Mouse (Mus musculus) liver, postnatal 0 days (tissue): Measurements from ENCODE around the gene Dnajc6.

ENCODE experiments used
- CTCF ChIP-seq: sonication (generic); IDR thresholded peaks from 2 replicates; pipeline ENCODE4 v1.5.1; 2016; ENCODE audit warnings: antibody characterized with exemption, low read depth
- EP300 ChIP-seq: IDR thresholded peaks from 2 replicates; pipeline ENCODE4 v1.6.1; 2016; ENCODE audit warnings: antibody characterized with exemption, low read depth, mild to moderate bottlenecking

- TF ChIP-seq EP300 (no peak), CTCF (no peak)
Observed at GRCm38 (mm10) chr4:101647976-101648642, 151.7 kb downstream of the Dnajc6 start.
